Mouse (Mus musculus): Measurements from ENCODE around the gene Lix1.

The Lix1 gene

DNA sequence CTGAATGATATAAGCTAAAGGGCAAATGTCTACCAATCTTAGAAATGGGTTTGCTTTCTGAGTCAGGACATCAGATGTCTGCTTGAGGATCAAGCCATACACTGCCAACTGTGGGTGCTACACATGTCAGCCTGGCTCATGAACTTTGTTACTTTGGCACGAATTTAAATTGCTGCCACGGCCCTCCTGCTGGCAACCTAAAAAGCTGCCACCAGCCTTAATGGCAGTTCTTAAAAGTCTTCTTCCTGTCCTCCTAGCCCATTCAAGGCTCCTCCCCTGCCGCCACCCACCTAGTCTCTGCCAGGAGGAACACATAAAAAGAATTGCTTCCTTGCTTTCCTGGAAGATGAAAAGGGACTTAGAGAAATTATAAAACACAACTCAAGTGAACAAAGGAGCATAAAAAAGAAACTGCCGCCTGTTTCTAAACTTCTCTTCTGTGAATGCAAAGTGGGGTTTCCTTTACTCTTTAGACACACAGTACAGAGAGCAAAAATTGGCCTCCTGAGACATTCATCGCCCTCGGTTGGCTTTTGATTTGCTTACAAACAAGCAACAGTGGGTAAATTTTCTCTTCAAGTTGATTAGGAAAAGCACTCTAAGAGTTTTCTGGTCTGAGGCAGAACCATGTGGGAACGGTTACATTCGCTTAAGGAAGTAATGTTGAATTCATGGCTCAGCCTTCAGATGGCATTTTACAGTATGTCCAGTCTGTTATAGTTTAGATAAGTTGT lies 2.5 kb downstream of the Lix1 start:
- no peak for TF ChIP-seq GATA4 (IDR thresholded peaks at IDR 0.05; ENCODE audit: insufficient replicate concordance, low read length)

DNA sequence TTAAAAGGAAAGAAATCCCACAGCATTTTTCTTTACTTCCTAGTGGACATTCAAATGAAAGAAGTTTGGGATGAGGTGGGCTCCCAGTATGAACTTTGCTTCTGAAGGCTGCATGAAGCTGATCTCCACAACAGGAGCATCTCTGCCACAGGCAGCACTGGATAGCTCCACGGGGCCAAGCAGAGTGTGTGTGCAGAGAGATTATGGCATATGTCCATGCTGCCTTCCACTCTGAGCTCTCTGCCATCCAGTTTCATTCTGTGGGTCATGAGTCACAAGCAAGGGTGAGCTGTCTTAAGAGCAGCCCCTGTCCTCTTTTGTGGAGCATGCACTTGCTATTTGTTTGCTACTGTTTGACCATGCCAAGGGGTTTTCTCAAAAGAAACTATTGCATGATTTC lies 3.1 kb downstream of the Lix1 start:
- no peak for TF ChIP-seq GATA4 (IDR thresholded peaks at IDR 0.05; ENCODE audit: insufficient replicate concordance, low read length)

DNA sequence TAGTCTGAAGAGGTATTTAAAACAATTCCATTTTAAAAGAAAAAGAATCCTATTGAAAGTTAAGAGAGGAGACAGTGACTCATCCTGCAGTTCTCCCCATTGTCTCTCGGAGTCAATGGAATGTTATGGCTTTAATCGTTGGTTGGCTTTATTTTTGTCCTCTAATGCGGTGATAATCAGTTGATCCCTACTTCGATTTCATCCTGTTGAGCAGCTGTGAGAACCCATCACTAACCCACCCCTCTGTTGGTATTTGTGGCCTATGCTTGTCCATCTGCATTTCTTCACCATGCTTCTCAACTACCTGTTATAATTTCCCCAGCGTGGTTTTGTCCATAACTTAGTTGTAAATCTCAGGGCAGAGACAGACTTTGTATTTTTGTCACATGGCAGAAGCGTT lies 5.7 kb downstream of the Lix1 start:
- TF ChIP-seq GATA4 (IDR thresholded peaks at IDR 0.05; ENCODE audit: insufficient replicate concordance, low read length) = no peak

DNA sequence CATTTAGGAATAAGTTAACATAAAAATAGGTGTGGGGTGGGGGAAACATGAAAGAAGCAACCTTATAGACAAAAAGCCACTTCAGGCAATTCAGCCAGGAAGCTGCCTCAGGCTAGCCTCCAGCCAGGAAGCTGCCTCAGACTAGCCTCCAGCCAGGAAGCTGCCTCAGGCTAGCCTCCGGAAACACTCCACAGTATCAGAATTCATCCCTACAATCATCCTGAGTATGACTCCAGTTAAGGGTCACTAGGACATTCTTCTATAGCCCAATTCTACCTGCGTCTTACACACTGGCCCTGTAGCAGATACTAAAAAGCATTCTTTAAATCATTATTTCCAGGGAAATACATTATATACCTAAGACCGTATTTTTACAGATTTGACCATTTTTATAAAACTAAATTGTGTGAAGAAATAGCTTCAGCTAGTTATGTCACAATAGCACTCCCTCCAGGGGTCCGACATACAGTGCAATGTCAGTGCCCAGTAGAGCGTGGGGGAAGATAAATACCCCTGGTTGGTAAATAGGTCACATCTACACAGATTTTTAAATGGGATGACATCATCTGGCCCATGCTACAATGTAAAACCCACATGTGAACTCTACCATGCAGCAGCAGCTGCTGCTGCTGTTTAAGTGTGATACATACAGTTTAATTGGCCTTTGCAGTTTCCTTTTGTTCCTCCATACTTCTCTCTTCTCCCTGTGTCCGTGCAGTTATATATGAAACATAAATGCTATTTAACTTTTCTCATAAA lies 6.4 kb downstream of the Lix1 start:
- no peak for TF ChIP-seq GATA4 (IDR thresholded peaks at IDR 0.05; ENCODE audit: insufficient replicate concordance, low read length)

DNA sequence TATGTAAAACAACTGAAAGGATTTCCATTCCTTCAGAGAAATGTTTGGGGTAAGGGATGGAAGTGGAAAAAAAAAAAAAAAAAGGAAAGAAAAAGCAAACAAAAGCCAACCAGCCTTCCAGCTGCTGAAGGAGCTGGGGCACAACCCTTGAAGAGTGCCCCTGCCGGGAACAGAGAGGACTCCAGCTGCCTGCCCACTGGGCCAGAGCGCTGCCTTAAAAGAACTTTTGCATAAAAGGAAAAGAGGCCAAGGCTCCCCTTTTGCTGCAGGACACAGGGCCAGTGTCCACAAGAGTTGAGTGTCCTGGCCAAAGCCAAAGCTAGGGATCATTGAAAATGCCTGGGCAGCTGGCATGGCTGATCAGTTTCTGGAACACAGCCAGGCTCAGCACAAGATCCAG lies 7.1 kb downstream of the Lix1 start:
- no peak for TF ChIP-seq GATA4 (IDR thresholded peaks at IDR 0.05; ENCODE audit: insufficient replicate concordance, low read length)

DNA sequence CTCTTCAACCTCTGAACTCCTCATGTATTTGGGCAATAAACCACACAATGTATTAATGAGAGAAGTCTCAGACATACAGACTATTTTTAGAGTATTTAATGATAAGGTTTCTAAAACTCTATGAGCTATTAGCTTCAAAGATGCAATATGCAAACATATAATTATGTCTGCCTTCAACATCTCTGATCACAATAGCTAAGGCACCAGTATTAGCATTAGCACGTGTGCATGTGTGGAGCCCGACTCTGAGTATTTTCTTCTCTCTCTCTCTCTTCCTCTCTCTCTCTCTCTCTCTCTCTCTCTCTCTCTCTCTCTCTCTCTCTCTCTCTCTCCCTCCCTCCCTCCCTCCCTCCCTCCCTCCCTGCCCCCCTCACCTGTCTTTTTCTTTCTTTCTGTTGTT lies 9.0 kb downstream of the Lix1 start:
- TF ChIP-seq GATA4 (IDR thresholded peaks at IDR 0.05; ENCODE audit: insufficient replicate concordance, low read length) = no peak

DNA sequence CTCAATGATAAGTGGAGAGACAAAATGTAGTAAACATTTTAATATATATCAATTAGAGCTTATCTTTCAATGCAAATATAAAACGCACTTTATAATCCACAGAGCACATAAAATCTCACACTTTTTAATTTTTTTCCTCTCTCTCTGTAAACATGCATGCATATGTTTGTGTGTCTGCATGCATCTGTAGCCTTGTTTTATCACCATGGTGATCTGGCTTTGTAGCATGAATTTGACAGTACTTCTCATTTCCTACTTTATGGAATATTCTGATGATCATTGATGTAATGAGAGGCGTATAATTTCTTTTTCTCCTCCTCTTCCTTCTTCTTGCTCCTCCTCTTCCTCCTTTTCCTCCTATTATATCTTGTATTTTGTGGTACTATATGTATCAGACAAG lies 9.7 kb downstream of the Lix1 start:
- TF ChIP-seq GATA4 (IDR thresholded peaks at IDR 0.05; ENCODE audit: insufficient replicate concordance, low read length) = no peak

DNA sequence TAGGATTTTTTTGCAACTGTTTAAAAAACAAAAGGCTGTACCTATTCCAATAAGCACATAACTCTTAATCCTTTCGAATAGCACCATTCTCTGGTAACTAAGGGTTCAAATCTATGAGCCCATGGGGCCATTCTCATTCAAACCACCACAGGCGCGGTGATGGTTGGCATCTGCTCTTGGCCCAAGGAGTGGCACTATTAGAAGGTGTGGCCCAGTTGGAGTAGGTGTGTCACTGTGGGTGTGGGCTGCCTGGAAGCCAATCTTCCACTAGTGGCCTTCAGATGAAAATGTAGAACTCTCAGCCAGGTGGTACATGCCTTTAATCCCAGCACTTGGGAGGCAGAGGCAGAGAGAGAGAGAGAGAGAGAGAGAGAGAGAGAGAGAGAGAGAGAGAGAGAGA lies 11.7 kb downstream of the Lix1 start:
- TF ChIP-seq GATA4 (IDR thresholded peaks at IDR 0.05; ENCODE audit: insufficient replicate concordance, low read length) = no peak

DNA sequence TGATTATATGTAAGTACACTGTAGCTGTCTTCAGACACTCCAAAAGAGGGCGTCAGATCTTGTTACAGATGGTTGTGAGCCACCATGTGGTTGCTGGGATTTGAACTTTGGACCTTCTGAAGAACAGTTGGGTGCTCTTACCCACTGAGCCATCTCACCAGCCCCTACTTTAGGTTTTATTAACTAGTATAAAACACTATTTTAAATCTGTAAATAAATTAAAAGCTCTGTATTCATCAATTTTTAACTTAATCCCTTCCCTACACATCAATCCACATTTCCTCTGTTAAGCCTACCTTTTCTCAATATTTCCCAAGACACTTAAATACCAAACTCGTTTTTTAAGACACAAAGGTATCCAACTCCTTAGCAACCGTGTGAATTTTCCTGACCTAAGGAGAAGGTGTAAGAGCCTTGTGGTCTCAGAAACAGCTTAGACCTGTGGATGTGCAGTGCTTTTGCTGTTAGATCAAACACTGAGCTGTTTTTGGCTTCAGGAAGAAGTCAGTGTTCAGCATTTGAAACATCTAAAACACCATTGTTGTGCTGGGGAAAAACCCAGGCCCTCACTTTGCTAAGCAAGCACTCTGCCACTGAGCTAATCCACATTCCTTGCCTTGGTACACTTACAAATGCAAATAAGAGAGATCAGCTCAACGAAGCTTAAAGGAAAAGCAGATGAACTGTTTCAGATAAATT lies 22.3 kb downstream of the Lix1 start:
- no peak for TF ChIP-seq GATA4 (IDR thresholded peaks at IDR 0.05; ENCODE audit: insufficient replicate concordance, low read length)

DNA sequence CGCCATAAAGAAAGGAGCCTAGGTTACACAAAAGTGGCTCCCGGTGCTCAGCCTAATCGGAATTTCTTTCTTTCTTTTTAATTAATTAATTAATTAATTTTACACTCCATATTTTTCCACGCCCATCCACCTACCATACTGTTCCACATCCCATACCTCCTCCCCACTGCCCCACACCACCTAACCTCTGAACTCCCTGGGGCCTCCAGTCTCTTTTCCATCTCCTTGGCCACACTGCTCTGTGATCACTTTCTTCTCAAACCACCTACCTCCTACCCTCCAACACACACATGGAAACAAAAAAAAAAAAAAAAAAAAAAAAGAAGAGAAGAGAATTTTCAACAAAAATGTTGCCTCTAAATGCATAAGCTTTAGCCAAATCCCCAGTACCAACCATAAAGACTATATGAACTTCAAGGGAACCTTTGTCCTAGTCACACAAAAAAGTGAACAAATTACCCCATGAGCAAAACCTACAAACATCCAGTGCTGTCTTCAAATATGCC lies 22.9 kb downstream of the Lix1 start:
- TF ChIP-seq GATA4 (IDR thresholded peaks at IDR 0.05; ENCODE audit: insufficient replicate concordance, low read length) = no peak

DNA sequence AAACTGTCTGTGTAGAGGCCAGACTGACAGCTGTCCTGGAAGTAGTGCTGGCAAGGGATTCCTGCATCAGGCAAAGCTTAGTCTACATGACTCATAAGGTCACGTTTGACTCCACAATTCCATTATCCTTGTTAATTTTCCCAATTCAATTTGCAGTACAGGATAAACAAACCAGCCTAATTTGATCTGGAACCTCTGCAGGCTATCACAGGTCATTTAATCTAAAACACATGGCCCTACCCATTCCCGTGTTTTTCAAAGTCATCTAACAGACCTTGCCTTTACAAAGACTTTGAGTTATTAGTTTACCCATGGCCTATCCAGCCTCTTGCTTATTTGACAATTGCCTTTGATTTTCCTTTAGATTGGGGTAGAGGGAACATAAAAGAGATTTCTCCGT lies 23.4 kb downstream of the Lix1 start:
- TF ChIP-seq GATA4 (IDR thresholded peaks at IDR 0.05; ENCODE audit: insufficient replicate concordance, low read length) = no peak

DNA sequence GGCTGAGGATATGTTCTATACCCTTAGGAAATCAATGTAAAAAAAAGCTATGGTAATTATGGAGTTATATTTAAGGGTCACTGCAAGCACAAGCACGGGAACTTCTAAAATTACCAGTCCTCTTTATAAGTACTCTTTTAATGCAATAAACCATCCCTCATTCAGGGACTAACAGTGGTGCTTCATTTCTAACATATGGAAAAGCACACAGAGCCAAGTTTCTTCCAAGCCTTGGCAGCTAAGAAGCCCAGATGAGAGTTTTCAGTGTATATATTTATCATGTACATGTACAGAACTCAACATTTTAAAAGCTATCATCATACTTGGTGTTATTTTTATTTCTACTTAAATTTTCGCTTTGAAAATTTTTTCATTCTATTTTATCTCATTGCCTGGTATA lies 26.4 kb downstream of the Lix1 start:
- no peak for TF ChIP-seq GATA4 (IDR thresholded peaks at IDR 0.05; ENCODE audit: insufficient replicate concordance, low read length)

DNA sequence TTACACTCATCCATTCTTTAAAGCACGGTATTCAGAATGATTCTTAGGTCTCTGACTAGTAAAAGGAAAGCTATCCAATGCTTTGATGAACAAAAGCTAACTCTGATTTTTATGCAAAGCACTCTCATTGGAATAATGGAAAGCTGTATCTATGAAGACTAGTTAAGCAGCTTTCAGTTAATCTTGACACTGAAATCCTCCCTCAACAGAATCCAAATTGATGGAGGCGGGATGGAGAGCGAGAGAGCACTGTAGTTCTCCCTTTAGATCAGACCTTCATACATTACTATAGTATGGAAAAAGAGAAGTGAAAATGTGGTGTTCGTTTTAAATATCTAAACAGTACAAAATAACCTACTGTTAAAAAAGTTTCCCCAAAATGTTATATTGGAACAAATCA lies 31.2 kb downstream of the Lix1 start:
- no peak for TF ChIP-seq GATA4 (IDR thresholded peaks at IDR 0.05; ENCODE audit: insufficient replicate concordance, low read length)

DNA sequence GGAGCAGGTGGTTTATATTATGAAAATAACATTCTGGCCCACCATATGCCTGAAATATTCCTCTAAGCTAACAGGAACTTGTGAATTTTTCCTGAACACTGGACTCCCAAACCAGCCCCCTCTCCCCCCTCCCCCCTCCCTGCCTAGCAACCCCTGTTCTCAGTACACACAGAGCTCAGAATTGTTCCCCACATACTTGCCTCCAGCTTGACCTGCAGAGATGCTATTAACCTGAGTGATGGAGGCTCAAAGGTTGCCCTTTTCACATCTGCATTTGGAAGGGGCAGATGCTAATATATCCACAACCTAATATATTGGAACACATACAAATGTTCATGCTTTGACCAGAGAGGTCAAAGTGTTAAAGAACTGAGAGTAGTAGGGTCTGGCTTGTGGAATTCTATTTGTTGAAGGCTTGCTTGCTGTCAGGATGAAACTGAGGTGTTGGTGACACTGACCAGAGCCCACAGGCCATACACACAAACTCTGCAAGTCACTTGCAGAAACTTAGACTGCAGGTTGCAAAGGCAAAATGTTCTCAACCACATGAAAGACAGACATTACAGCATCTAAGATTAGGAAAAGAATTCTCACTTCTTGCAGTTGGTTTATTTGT lies 36.2 kb downstream of the Lix1 start:
- TF ChIP-seq GATA4 (IDR thresholded peaks at IDR 0.05; ENCODE audit: insufficient replicate concordance, low read length) = no peak

DNA sequence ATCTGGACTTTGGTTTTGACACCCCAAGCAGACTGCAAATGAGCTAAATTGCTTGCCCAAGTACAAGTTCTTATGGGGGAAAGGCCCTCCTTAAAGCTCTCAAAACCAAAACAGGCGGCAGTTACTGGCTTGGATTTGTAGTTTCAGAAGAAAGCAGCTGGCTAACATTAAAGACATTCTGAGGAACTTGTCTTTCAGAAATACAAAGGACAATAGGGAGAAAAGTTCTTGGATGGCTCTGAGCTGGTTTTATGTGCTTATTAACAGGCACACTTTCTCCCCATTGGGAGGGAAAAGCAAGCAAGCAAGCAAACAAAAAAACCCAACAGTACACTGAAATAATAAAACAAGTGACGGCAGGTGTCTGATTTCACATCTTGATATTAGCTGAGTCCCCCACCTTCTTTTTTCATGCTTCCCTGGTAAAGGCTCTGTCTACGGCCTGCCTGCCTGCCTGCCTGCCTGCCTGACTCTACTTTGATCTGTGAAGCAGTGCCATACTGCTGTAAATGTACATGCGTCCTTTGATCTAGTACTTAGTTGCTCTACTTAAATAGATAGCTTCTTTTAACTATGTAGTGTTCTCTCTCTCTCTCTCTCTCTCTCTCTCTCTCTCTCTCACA lies 39.5 kb downstream of the Lix1 start:
- TF ChIP-seq GATA4 (IDR thresholded peaks at IDR 0.05; ENCODE audit: insufficient replicate concordance, low read length) = no peak
